Mouse (Mus musculus) liver, postnatal 0 days (tissue): Measurements from ENCODE around the gene Btg3.

ENCODE experiments used
- CTCF ChIP-seq: sonication (generic); IDR thresholded peaks from 2 replicates; pipeline ENCODE4 v1.5.1; 2016; ENCODE audit warnings: antibody characterized with exemption, low read depth
- EP300 ChIP-seq: IDR thresholded peaks from 2 replicates; pipeline ENCODE4 v1.6.1; 2016; ENCODE audit warnings: antibody characterized with exemption, low read depth, mild to moderate bottlenecking

DNA sequence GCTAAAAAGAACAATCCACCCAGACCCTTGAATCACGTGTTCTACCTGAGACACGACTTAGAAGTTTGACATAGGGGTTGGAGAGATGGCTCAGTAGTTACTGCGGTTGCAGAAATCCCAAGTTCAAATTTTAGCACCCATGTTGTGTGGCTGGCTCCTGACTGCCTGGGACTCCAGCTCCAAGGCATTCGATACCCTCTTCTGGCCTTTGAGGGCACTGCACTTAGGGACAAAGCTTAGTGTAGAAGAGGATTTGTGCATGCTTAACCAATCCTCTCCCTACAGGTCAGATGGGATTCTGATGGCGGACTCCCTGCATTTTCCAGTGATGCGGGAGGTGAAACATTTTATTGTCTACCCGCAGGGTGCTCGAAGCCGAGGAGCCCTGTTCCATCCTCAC lies 60.1 kb downstream of the Btg3 start:
- TF ChIP-seq CTCF (peak; percentile 73), EP300 (no peak)
